Mouse (Mus musculus): ENCODE data around the gene Il16.
A peak's percentile ranks its signal among the peaks of the same experiment; 100 is the strongest.

GRCm38 (mm10) chr7:83695449-83696212 is 49.9 kb downstream of the Il16 start:
- TF ChIP-seq CTCF (IDR thresholded peaks at IDR 0.05; ENCODE audit: low read depth, low read length): peak; percentile 53
- TF ChIP-seq POLR2A (IDR thresholded peaks at IDR 0.05; ENCODE audit: extremely low read depth, insufficient read depth, low read length): no peak
